Mouse (Mus musculus) G1E (cell line): Measurements from ENCODE around the gene Gm17617.

ENCODE experiments used
- CTCF ChIP-seq: IDR thresholded peaks from 2 replicates; pipeline ENCODE4 v1.5.1; 2012; ENCODE audit warnings: low read depth, low read length, inconsistent platforms, mixed read lengths
- GATA1 ChIP-seq: IDR thresholded peaks from 2 replicates; pipeline ENCODE4 v1.6.1; 2012; ENCODE audit warnings: borderline replicate concordance, low read length, inconsistent platforms, mixed read lengths
- GATA2 ChIP-seq: IDR thresholded peaks from 2 replicates; pipeline ENCODE4 v1.6.1; 2012; ENCODE audit warnings: low read depth, low read length, inconsistent platforms, borderline replicate concordance
- TAL1 ChIP-seq: conservative IDR thresholded peaks from 2 replicates; pipeline ENCODE4 v1.6.1; 2012; ENCODE audit warnings: low read depth, low read length, inconsistent platforms, mixed read lengths

- TF ChIP-seq CTCF (no peak), TAL1 (no peak), GATA1 (no peak), GATA2 (no peak)
Observed at GRCm38 (mm10) chr13:55107116-55107515, 26.2 kb downstream of the Gm17617 start.
